Mouse (Mus musculus): ENCODE data around the gene Casp6.

DNA sequence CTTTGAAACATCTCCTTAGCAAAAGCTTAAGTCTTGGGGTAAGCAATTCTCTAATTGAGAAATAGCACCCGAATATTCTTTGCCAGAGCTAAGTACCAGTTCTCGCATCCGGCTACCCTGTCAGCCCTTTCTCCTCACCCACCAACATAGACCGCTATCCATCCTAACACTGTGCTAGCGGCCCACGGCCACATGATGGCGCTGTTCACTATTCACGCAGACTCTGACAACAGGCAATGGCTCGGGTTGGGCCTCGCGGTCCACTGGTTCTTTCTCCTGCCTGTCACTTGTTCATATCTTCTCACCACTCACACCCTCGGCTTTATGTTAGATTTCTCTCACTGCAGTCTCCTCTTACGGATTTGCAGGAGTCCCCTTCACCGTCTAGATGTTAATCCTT lies 37.5 kb upstream of the Casp6 start:
- TF ChIP-seq POLR2A (IDR thresholded peaks at IDR 0.05; ENCODE audit: borderline replicate concordance, extremely low read depth, insufficient read depth, insufficient read length, poor library complexity, severe bottlenecking) (no peak), CTCF (IDR thresholded peaks at IDR 0.05; ENCODE audit: borderline replicate concordance, extremely low read depth, insufficient read depth, insufficient read length) (peak; percentile 61; the same call in 1 of the 2 replicates)

Measured in brain, embryonic 14.5 days (tissue).